Mouse (Mus musculus) cerebellum, adult (tissue): ENCODE data around the gene Gpr142.
A peak's percentile ranks its signal among the peaks of the same experiment; 100 is the strongest.

Source experiments
- ATAC-seq: cut with Nextera tagmentation; 2 replicates; pipeline ENCODE4 v1.9.2; 2017; ENCODE audit warnings: mild to moderate bottlenecking, moderate library complexity, mixed read lengths; ENCODE audit not compliant: insufficient number of reproducible peaks, low FRiP score, low TSS enrichment

The Gpr142 gene

DNA sequence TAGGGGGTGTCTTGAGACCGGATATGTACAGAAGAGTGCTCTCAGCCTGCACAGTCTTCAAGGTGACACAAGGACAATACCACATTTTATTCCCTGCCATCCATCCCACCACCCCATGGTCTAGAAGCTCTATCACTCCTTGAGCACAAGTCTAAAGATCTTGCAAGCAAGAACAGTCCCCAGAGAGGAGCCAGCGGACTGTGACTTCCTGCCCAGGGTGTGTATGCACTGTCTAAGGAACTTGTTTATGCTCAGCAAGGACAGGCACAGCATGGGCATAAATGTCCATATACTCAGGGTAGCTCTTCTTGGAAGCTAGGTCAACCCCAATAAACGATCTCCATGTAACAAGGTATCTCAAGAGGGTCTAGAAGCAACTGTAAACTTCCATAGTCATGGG, 743 bp upstream of the Gpr142 start:
- ATAC-seq, result no peak

- ATAC-seq, result no peak
Observed at GRCm38 (mm10) chr11:114801906-114802305, 3.2 kb downstream of the Gpr142 start.

DNA sequence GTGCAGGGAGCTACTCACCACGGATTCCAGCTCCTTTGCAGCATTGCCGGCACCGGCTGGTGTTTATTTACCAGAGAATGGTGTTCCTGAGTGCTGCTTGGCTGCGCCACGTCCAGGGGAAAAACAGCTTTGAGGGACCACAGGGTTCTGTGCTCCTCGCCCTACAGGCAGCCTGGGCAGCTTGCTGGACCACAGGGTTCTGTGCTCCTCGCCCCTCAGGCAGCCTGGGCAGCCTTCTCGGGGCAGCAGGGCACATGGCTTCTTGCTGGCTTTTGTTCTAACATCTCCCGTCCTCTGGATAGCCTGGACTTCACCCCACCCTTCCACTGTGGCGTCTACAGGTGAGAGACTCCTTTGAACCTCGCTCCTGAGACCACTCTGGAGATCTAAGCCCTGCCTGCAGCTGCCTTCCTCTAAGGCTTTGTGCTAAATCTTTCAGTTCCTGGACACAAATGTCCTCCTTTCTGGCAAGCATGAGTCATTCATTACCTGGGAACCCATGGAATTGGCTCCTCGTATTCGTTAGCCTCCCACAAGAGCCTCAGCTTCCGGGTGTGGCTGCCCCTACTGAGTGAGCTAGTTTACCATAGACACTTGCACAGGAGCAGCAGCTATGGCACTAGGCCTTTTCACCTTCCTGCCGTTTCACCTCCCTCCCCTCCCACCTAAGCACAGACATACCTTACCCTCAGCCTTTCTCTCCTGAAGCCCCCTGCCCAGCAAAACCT, 4.0 kb downstream of the Gpr142 start:
- ATAC-seq, result no peak

- no peak for ATAC-seq
Observed at GRCm38 (mm10) chr11:114803990-114804389, 5.3 kb downstream of the Gpr142 start.

DNA sequence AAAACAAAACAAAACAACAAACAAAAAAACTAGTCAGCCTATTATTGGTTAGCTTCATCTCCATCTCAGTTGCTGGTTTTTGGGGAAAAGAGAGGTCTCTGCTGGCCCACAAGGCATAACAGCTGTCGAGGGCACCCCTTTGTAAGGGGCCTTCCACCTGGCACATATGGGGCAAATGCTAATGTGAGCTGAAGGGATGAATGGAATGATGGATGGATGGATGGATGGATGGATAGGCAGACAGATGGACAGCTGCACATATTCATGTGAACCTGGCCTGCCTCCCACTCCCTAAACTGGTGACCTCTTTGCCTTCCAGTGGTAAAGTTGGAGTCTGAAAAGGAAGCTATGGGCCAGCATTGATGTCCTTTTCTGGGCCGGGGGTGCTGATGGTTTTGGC, 8.3 kb downstream of the Gpr142 start:
- no peak for ATAC-seq

DNA sequence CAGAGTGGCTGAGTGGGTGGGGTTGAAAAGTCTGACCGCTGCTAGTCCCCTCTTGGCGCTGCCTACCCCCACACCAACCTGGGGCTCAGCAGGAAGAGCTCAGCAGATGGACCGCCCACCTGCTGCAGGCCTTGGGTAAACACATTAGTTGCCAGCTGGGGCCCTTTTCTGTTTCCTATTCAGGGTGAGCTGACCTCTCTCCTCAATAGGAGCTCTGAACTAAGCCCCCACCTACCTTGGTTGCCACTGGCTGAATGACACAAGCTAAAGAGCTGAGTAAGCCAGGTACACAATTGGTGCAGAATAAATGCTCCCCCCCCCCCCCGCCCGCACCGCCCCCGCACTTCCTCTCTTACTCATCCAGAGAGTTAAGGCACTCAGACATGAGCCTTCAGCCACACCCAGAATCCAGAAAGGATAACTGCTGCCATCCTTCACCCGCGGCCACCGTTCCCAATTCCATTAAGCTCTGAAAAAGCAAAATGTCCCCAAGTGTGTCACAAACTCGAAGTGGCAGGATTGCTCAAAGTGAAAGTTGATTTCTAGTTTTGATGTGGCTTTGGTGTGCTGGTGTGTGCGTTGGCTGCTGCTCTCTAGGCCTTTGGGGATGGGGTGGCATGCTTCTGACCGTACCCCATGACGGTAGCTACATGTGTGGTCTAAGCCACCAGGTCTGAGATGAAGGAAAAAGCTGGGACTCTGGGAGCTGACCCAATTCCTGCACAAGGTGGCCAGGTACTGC, 9.1 kb downstream of the Gpr142 start:
- ATAC-seq, result peak; percentile 29; the same call in 1 of the 2 replicates

DNA sequence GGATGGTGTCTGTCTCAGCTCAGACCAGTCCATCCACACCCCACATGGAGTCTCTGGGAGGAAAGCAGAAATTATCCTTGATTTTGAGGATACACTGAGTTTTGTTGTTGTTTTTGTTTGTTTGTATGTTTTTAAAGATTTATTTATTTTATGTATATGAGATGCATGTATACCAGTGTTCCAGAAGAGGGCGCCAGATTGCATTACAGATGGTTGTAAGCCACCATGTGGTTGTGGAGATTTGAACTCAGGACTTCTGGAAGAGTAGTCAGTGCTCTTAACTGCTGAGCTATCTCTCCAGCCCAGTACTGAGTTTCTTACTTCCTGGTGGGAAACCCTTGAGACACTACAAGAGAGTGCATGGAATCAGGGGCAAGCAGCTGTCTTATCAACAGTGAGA, 10.6 kb downstream of the Gpr142 start:
- no peak for ATAC-seq

GRCm38 (mm10) chr11:114810344-114810743, 11.6 kb downstream of the Gpr142 start:
- no peak for ATAC-seq

DNA sequence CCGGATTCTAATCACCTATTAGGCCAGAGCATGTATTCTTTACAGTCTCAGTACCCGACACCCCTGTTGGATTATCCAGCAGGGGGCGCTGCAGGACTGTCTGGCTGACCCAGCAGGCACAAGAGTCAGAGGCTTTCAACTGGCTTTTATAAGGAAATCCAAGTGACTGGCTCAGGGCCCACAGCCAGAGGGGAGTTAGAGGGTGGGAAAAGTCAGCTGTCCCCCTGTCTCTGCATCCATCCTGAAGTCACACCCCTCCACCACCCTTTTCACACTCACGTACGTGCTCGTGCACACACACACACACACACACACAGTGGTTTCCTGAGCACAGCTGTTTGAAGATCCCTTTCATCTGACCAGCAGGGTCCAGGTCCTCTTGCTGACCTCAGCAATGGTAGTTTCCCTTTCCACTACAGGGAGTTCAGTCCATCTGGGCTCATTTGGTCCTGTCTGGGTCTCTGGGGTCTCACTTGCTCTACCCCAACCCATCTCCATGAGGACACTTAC, 14.1 kb downstream of the Gpr142 start:
- ATAC-seq, result peak; percentile 74; the same call in 1 of the 2 replicates

DNA sequence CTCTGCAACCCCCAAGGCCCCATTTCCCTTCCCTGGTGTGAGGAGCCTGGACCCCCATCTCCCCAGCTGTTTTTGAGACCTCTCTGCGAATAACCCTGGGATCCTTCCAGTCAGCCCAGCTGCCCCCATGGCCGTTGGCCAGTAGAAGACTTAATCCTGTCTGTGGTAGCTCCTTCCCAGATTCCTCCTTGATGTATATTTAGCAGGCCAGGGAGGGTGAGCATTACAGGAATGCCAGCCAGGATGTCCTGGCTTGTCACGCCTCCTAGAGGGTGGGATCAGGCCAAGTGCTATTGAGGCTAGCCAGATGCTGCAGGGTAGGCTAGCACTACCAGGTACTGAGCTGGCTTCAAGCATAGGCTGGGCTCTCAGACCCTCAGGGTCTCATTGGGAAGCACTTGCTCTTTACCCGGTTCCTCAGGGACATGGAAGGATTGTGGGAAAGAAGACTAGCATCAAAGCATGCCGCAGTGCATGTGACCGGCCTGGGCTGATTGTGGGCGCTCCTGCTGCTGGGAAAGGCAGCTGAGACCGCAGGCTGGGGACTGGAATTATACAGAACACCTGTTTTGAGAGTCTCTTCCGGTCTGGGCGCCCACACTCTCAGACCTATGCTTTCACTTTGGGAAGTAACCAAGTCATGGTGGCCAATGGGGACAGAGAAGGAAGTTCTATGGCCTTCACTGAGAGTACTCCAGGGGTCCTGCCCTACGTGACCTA, 16.3 kb downstream of the Gpr142 start:
- ATAC-seq, result no peak

GRCm38 (mm10) chr11:114816934-114817333, 18.2 kb downstream of the Gpr142 start:
- no peak for ATAC-seq

- ATAC-seq, result no peak
Observed at GRCm38 (mm10) chr11:114818185-114818584, 19.5 kb downstream of the Gpr142 start.

DNA sequence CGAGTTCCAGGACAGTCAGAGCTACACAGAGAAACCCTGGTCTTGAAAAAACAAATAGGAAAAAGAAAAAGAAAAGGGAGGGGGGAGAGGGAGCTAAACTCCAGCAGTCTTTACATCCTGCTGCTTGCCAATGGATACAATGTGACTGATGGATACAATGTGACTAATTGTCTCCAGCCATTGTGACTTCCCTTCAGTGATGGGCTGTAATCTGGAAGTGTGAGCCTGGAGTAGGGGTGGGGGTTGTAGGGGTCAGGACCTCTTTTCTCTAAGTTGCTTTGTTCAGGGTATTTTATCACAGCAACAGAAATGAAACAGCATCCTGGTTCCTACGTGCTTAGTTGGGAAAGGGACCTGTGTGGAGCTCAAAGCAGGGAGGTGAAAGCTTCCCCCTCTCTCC, 20.4 kb downstream of the Gpr142 start:
- no peak for ATAC-seq

DNA sequence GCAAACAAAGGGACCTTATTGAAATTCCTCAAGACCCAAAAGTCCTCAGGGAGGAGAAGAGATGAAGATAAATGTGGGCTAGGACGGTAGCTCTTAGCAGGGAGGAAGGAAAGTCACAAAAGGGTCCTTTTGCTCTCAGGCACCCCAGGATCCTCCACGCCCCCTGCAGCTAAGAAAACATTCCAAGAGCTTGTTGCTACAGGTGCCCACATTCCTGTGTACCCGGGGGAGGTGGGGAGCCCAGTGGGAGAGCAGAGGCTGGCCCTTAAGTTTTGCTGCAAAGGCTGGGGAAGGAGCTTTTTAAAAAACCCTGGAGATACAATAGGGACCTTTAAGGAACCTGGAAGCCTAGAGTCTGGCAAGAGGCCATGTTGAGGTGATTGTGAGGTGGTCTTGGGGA, 21.7 kb downstream of the Gpr142 start:
- ATAC-seq, result no peak

DNA sequence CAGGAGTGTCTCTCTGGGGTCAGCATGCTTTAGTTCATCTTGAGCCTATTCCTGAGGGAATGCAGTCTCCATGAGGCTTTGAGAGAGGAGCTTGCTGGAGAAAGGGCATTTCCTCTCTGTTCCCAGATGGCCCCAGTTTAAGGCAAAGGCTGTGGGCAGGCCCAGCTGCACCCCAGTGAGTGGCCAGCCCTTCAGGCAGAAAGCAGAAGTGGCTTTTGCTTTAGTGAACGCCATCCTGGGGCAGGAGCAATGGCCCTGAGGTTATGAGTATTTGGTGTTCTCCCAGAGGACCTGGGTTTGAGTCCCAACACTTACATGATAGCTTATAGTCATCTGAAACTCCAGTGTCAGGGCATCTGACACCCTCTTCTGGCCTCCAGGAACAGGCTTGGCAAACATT, 22.6 kb downstream of the Gpr142 start:
- ATAC-seq, result no peak

- peak; percentile 69; the same call in 1 of the 2 replicates for ATAC-seq
Observed at GRCm38 (mm10) chr11:114822727-114823126, 24.0 kb downstream of the Gpr142 start.

DNA sequence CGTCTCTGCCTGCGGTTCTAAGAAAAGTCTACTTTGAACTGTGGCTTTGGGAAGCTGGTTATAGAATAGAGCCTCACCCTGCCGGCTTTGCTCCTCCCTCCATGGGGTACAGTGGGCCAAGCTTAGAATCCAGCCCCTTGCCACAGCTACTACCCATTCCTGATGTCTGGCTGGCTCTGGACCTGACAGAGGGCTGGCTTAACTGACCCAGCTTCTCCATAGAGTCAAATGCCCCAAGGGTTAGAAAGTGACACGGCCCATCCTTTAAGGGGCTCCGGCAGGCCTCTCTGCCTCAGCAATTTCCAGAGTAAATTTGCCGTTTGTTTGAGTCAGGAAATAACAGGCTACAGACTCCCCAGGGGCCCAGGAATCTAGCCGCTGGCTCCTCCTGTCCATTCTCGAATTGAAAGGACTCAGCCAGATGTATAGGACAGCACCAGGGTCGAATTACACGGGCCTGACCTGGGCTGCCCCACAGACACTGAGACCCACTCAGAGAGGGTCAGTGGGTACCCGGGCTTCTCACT, 24.5 kb downstream of the Gpr142 start:
- no peak for ATAC-seq

- ATAC-seq, result no peak
Observed at GRCm38 (mm10) chr11:114826686-114827085, 28.0 kb downstream of the Gpr142 start.

DNA sequence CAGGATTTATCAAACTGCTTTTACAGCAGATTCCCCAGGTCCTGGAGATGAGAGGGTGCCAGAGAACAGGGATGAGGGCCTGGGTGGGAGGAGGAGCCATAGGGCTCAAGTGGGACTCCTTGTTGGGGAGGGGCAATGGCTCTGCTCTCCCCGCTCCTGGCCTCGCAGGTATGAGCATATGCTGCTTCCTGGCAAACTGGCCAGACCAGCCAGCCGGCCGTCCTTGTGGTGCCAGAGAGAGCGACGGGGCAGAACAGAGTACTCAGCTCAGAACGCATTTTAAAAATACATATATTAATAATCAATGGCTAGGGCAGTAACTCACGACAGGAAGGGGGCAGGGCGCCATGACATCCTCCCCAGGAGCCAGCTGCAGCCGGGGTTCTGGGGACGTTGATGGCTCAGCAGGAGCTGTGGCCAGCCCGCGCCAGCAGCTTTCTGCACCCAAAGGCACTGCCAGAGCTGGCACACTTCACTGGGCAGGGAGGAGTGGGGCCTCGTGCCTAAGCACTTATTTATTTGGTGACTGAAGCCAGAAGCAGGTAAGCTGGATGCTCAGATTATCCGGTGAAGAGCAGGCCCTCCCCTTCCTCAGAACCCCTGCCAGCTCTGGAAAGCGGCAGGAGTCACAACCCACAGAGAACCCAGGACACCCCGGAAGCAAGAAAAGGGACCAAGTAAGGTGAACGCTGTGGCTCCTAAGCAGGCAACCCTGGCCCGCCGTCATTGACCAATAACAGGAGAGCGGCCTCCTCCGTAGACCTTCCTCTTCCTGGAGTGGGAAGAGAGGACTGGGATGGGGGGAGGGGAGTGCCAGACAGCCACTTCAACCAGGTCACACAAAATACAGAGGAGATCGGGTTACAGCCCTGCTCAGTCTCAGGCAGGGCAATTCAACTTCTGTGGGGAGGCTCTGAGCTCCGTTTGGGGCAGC, 31.0 kb downstream of the Gpr142 start:
- ATAC-seq, result peak; percentile 92

- ATAC-seq, result no peak
Observed at GRCm38 (mm10) chr11:114830433-114830773, 31.7 kb downstream of the Gpr142 start.
